Mouse (Mus musculus): Measurements from ENCODE around the gene Slc22a15. TPM values are rescaled to one million over a fixed set of nuclear protein-coding genes. Genes with fewer than 3 reads are reported as not detected.

Gene Slc22a15
- polyA plus RNA-seq, 1 experiment from 2014 or later, result 5.8 TPM

Other genes starting within 250 kb of the Slc22a15 start
- gene Mab21l3, start 75.5 kb downstream of the Slc22a15 start, polyA plus RNA-seq (2015; fragmentation: Nextera tagmentation; extraction: Ambion mirVana), result 0.13 and 0.47 TPM in 2 replicates
- gene Nhlh2, start 85.6 kb upstream of the Slc22a15 start, polyA plus RNA-seq (2015; fragmentation: Nextera tagmentation; extraction: Ambion mirVana), result 36.2 and 40.3 TPM in 2 replicates
- gene Casq2, start 162.0 kb upstream of the Slc22a15 start, polyA plus RNA-seq (2015; fragmentation: Nextera tagmentation; extraction: Ambion mirVana), result 0.31 and 0.37 TPM in 2 replicates